Mouse (Mus musculus) liver, postnatal 0 days (tissue): ENCODE measurements around the gene Tbc1d23. TPM values are rescaled to one million over a fixed set of nuclear protein-coding genes. Genes with fewer than 3 reads are reported as not detected.

Experiments
- ATAC-seq: fragments of 200-750 bp; cut with Nextera tagmentation; 2 replicates; pipeline ENCODE4 v1.8.0; 2017; ENCODE audit warnings: mild to moderate bottlenecking, moderate library complexity
- DNase-seq: peaks from one replicate; pipeline ENCODE4 v3.0.0-alpha.2; 2016
- H3K27ac ChIP-seq: fragments of 300-500 bp; sonication (generic); 2 replicates; pipeline ENCODE4 v1.5.1; 2014; ENCODE audit warnings: antibody characterized with exemption, moderate library complexity, mild to moderate bottlenecking, low read depth
- H3K27me3 ChIP-seq: fragments of 300-500 bp; sonication (generic); 2 replicates; pipeline ENCODE4 v1.6.1; 2014; ENCODE audit warnings: low read length, control low read depth, mixed read lengths; ENCODE audit not compliant: insufficient read depth
- H3K36me3 ChIP-seq: fragments of 300-500 bp; sonication (generic); replicated peaks from 2 replicates; pipeline ENCODE4 v1.6.1; 2014; ENCODE audit warnings: mild to moderate bottlenecking, control low read depth, low read length, moderate library complexity, mixed read lengths; ENCODE audit not compliant: insufficient read depth
- H3K4me1 ChIP-seq: fragments of 300-500 bp; sonication (generic); 2 replicates; pipeline ENCODE4 v1.6.1; 2014; ENCODE audit warnings: antibody characterized with exemption, mild to moderate bottlenecking, control low read depth; ENCODE audit not compliant: insufficient read depth
- H3K4me2 ChIP-seq: fragments of 300-500 bp; sonication (generic); 2 replicates; pipeline ENCODE4 v1.6.1; 2014; ENCODE audit warnings: low read depth, mild to moderate bottlenecking, low read length, moderate library complexity, mixed read lengths
- H3K4me3 ChIP-seq: fragments of 300-500 bp; sonication (generic); 2 replicates; pipeline ENCODE4 v1.5.1; 2014; ENCODE audit warnings: low read depth, low read length
- H3K9ac ChIP-seq: fragments of 300-500 bp; sonication (generic); replicated peaks from 2 replicates; pipeline ENCODE4 v1.6.1; 2014; ENCODE audit warnings: mild to moderate bottlenecking, moderate library complexity
- H3K9me3 ChIP-seq: fragments of 300-500 bp; sonication (generic); 2 replicates; pipeline ENCODE4 v1.6.1; 2016; ENCODE audit warnings: mild to moderate bottlenecking, control low read depth, low read length, mixed read lengths
- CTCF ChIP-seq: sonication (generic); IDR thresholded peaks from 2 replicates; pipeline ENCODE4 v1.5.1; 2016; ENCODE audit warnings: antibody characterized with exemption, low read depth
- EP300 ChIP-seq: IDR thresholded peaks from 2 replicates; pipeline ENCODE4 v1.6.1; 2016; ENCODE audit warnings: antibody characterized with exemption, low read depth, mild to moderate bottlenecking
- WGBS: fragments of 180-500 bp; shearing (Covaris S2); extraction: QIAGEN DNeasy Blood & Tissue Kit; methylation state at CpG from one replicate; pipeline ENCODE4 v1.1.7; 2014; ENCODE audit not compliant: insufficient replicate concordance; 5-methylcytosine and 5-hydroxymethylcytosine counted together
- polyA plus RNA-seq: library from polyadenylated mRNA; unstranded; fragments of >200 nt; fragmentation: Nextera tagmentation; extraction: Ambion mirVana; gene quantifications from 2 replicates; pipeline ENCODE4 v1.2.1, GENCODE M21; 2015

The Tbc1d23 gene
- polyA plus RNA-seq, 1 experiment from 2014 or later: 6.4 TPM

GRCm38 (mm10) chr16:57226444-57226843 lies 4.9 kb downstream of the Tbc1d23 start:
- no peak for ATAC-seq
- DNase-seq: no peak
- no peak overlapping the region for H3K4me3 ChIP-seq
- H3K4me1 ChIP-seq: peaks cover 13% of the 10 kb centered on the region
- no peaks in the 10 kb centered on the region for H3K9me3 ChIP-seq
- TF ChIP-seq EP300 (no peak), CTCF (no peak)
- no peak overlapping the region for H3K27ac ChIP-seq
- 61% methylated on average over 5 of the region's 5 CpGs for WGBS
- no peaks in the 10 kb centered on the region for H3K27me3 ChIP-seq
- H3K9ac ChIP-seq: no peak overlapping the region
- H3K4me2 ChIP-seq: no peak overlapping the region
- H3K36me3 ChIP-seq: peaks cover 1% of the 10 kb centered on the region; the same call in 1 of the 2 replicates

- H3K9me3 ChIP-seq: no peaks in the 10 kb centered on the region
- peaks cover 25% of the 10 kb centered on the region for H3K36me3 ChIP-seq
- DNase-seq: no peak
- H3K4me2 ChIP-seq: no peak overlapping the region
- TF ChIP-seq EP300 (no peak), CTCF (no peak)
- no peak for ATAC-seq
- H3K27ac ChIP-seq: no peak overlapping the region
- H3K9ac ChIP-seq: no peak overlapping the region
- H3K4me1 ChIP-seq: no peaks in the 10 kb centered on the region
- H3K27me3 ChIP-seq: no peaks in the 10 kb centered on the region
- 95% methylated on average over 6 of the region's 6 CpGs for WGBS
- H3K4me3 ChIP-seq: no peak overlapping the region
Measured at GRCm38 (mm10) chr16:57220361-57220760, 10.9 kb downstream of the Tbc1d23 start.

- Histone ChIP-seq H3K4me1 (no peaks in the 10 kb centered on the region), H3K27ac (no peak overlapping the region), H3K4me2 (no peak overlapping the region), H3K27me3 (no peaks in the 10 kb centered on the region), H3K4me3 (no peak overlapping the region), H3K9me3 (no peaks in the 10 kb centered on the region), H3K36me3 (peaks cover 32% of the 10 kb centered on the region), H3K9ac (no peak overlapping the region)
- DNase-seq: no peak
- ATAC-seq: peak; percentile 35; the same call in 1 of the 2 replicates
- TF ChIP-seq CTCF: no peak
- no peak for TF ChIP-seq EP300
Measured at GRCm38 (mm10) chr16:57215957-57216356, 15.3 kb downstream of the Tbc1d23 start.

- no peak overlapping the region for H3K4me2 ChIP-seq
- H3K36me3 ChIP-seq: peaks cover 29% of the 10 kb centered on the region
- TF ChIP-seq CTCF (no peak), EP300 (no peak)
- no peak for DNase-seq
- no peak overlapping the region for H3K4me3 ChIP-seq
- H3K27me3 ChIP-seq: no peaks in the 10 kb centered on the region
- H3K9me3 ChIP-seq: no peaks in the 10 kb centered on the region
- 88% methylated on average over 2 of the region's 2 CpGs for WGBS
- no peak overlapping the region for H3K27ac ChIP-seq
- ATAC-seq: 0 out of 2 replicates have a peak, but pooled peaks have one; percentile 23
- H3K4me1 ChIP-seq: no peaks in the 10 kb centered on the region
- H3K9ac ChIP-seq: no peak overlapping the region
Measured at GRCm38 (mm10) chr16:57211037-57211436, 20.3 kb downstream of the Tbc1d23 start.

GRCm38 (mm10) chr16:57208342-57208741 lies 23.0 kb downstream of the Tbc1d23 start:
- no peak for TF ChIP-seq EP300
- no peak for TF ChIP-seq CTCF
- Histone ChIP-seq H3K9ac (no peak overlapping the region), H3K9me3 (no peaks in the 10 kb centered on the region), H3K27ac (no peak overlapping the region), H3K36me3 (peaks cover 29% of the 10 kb centered on the region), H3K27me3 (no peaks in the 10 kb centered on the region), H3K4me1 (no peaks in the 10 kb centered on the region), H3K4me2 (no peak overlapping the region), H3K4me3 (no peak overlapping the region)
- no peak for DNase-seq
- ATAC-seq: no peak
- WGBS: 72% methylated on average over 2 of the region's 2 CpGs

GRCm38 (mm10) chr16:57197281-57197680 lies 34.0 kb downstream of the Tbc1d23 start:
- peaks cover 5% of the 10 kb centered on the region; the same call in 1 of the 2 replicates for H3K4me1 ChIP-seq
- no peak overlapping the region for H3K4me2 ChIP-seq
- ATAC-seq (no peak), DNase-seq (no peak)
- peaks cover 20% of the 10 kb centered on the region for H3K36me3 ChIP-seq
- H3K9me3 ChIP-seq: no peaks in the 10 kb centered on the region
- WGBS: 68% methylated on average over 3 of the region's 3 CpGs
- no peak overlapping the region for H3K9ac ChIP-seq
- no peak overlapping the region for H3K27ac ChIP-seq
- no peak overlapping the region for H3K4me3 ChIP-seq
- H3K27me3 ChIP-seq: no peaks in the 10 kb centered on the region
- TF ChIP-seq EP300: no peak
- TF ChIP-seq CTCF: no peak

- ATAC-seq: peak; percentile 33
- Histone ChIP-seq H3K9ac (no peak overlapping the region), H3K4me1 (peaks cover 5% of the 10 kb centered on the region; the same call in 1 of the 2 replicates), H3K4me2 (no peak overlapping the region), H3K36me3 (peaks cover 26% of the 10 kb centered on the region), H3K9me3 (no peaks in the 10 kb centered on the region), H3K27me3 (no peaks in the 10 kb centered on the region), H3K27ac (no peak overlapping the region), H3K4me3 (no peak overlapping the region)
- TF ChIP-seq CTCF: no peak
- TF ChIP-seq EP300: no peak
- WGBS: 60% methylated on average over 5 of the region's 5 CpGs
- no peak for DNase-seq
Measured at GRCm38 (mm10) chr16:57196590-57196989, 34.7 kb downstream of the Tbc1d23 start.
